Mouse (Mus musculus) heart, postnatal 0 days (tissue): ENCODE measurements around the gene Rps5. TPM values are rescaled to one million over a fixed set of nuclear protein-coding genes. Genes with fewer than 3 reads are reported as not detected.

ENCODE experiments used
- ATAC-seq: fragments of 200-750 bp; cut with Nextera tagmentation; 2 replicates; pipeline ENCODE4 v1.8.0; 2017; ENCODE audit warnings: low read depth, moderate number of reproducible peaks, moderate library complexity; ENCODE audit not compliant: insufficient read depth
- DNase-seq: peaks from one replicate; pipeline ENCODE4 v3.0.0-alpha.2; 2016; ENCODE audit warnings: low spot score
- H3K27ac ChIP-seq: fragments of 300-500 bp; sonication (generic); 2 replicates; pipeline ENCODE4 v1.5.1; 2014; ENCODE audit warnings: low read depth, mild to moderate bottlenecking
- H3K27me3 ChIP-seq: fragments of 300-500 bp; sonication (generic); 2 replicates; pipeline ENCODE4 v1.6.1; 2014; ENCODE audit warnings: low read length, mixed read lengths; ENCODE audit not compliant: control insufficient read depth, insufficient read depth
- H3K36me3 ChIP-seq: fragments of 300-500 bp; sonication (generic); replicated peaks from 2 replicates; pipeline ENCODE4 v1.6.1; 2014; ENCODE audit warnings: low read length, mixed read lengths; ENCODE audit not compliant: control insufficient read depth, insufficient read depth
- H3K4me1 ChIP-seq: fragments of 300-500 bp; sonication (generic); 2 replicates; pipeline ENCODE4 v1.6.1; 2014; ENCODE audit warnings: antibody characterized with exemption; ENCODE audit not compliant: control insufficient read depth, insufficient read depth
- H3K4me2 ChIP-seq: fragments of 300-500 bp; sonication (generic); 2 replicates; pipeline ENCODE4 v1.6.1; 2014; ENCODE audit warnings: low read depth, mild to moderate bottlenecking, low read length, moderate library complexity
- H3K4me3 ChIP-seq: fragments of 300-500 bp; sonication (generic); 2 replicates; pipeline ENCODE4 v1.5.1; 2014; ENCODE audit warnings: low read depth, low read length
- H3K9ac ChIP-seq: fragments of 300-500 bp; sonication (generic); replicated peaks from 2 replicates; pipeline ENCODE4 v1.6.1; 2014; ENCODE audit warnings: low read depth, low read length, mixed read lengths
- H3K9me3 ChIP-seq: fragments of 300-500 bp; sonication (generic); replicated peaks from 2 replicates; pipeline ENCODE4 v1.6.1; 2016; ENCODE audit warnings: low read length; ENCODE audit not compliant: control insufficient read depth
- CTCF ChIP-seq: IDR thresholded peaks from 2 replicates; pipeline ENCODE4 v1.5.1; 2016; ENCODE audit warnings: antibody characterized with exemption, control low read depth, low read depth
- EP300 ChIP-seq: IDR thresholded peaks from 2 replicates; pipeline ENCODE4 v1.6.1; 2016; ENCODE audit warnings: antibody characterized with exemption, low read depth
- WGBS: fragments of 180-500 bp; shearing (Covaris S2); extraction: QIAGEN DNeasy Blood & Tissue Kit; methylation state at CpG from one replicate; pipeline ENCODE4 v1.1.7; 2014; 5-methylcytosine and 5-hydroxymethylcytosine counted together
- polyA plus RNA-seq: library from polyadenylated mRNA; unstranded; fragments of >200 nt; fragmentation: Nextera tagmentation; extraction: Ambion mirVana; gene quantifications from 2 replicates; pipeline ENCODE4 v1.2.1, GENCODE M21; 2015
- total RNA-seq: library from RNA; depleted of rRNA; stranded (reverse); fragments of >200 nt; gene quantifications from 2 replicates; pipeline ENCODE4 v1.2.3, GENCODE M21; 2014; ENCODE audit warnings: low replicate concordance

Rps5 gene
- total and polyA plus RNA-seq, 2 experiments from 2014 or later: 431 to 1,775 TPM

DNA sequence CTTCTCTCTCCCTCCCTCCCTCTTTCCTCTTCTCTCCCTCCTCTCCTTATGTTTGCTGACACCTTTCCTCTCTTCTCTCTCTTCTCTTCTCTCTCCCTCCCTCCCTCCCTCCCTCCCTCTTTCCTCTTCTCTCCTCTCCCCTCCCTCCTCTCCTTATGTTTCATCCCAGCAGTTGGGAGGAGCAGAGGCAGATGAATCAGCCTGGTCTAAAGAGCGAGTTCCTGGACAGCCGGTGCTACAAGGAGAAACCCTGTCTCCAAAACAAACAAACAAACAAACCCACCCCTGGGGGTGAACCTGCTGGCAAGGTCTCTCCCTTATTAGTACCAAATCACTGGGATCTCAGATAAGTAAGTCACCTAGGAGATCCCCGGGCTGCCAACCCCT, 779 bp upstream of the Rps5 start:
- no peaks in the 10 kb centered on the region for H3K27me3 ChIP-seq
- H3K9me3 ChIP-seq: no peaks in the 10 kb centered on the region
- H3K4me2 ChIP-seq: peak overlapping the region; percentile 79
- peaks cover 33% of the 10 kb centered on the region for H3K36me3 ChIP-seq
- ATAC-seq (no peak), DNase-seq (peak; percentile 38)
- WGBS: 1% methylated on average over 3 of the region's 3 CpGs
- peak overlapping the region; percentile 93 for H3K27ac ChIP-seq
- H3K4me3 ChIP-seq: peak overlapping the region; percentile 79
- TF ChIP-seq EP300: no peak
- no peak for TF ChIP-seq CTCF
- peak overlapping the region; percentile 71 for H3K9ac ChIP-seq
- peaks cover 8% of the 10 kb centered on the region for H3K4me1 ChIP-seq

DNA sequence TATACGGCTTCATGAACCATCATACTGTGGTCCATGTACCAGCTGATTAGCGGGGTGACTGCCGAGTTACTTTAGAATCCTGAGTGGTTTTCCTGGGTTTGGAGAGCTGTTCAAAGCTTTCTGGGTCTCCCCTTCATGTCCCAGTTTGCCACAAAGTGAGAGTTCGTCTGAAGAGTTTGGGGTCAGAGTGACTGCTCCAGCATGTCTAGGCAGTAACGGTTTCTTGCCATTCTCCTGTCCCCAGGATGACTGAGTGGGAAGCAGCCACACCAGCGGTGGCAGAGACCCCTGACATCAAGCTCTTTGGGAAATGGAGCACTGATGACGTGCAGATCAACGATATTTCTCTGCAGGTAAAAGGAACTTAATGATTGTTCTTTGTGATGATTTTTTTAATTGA, 639 bp downstream of the Rps5 start:
- Histone ChIP-seq H3K27me3 (no peaks in the 10 kb centered on the region), H3K4me1 (peaks cover 11% of the 10 kb centered on the region), H3K4me3 (peak overlapping the region; percentile 79), H3K36me3 (peaks cover 44% of the 10 kb centered on the region), H3K9me3 (no peaks in the 10 kb centered on the region), H3K9ac (peak overlapping the region; percentile 81), H3K27ac (0 out of 2 replicates have a peak overlapping the region, but pooled peaks have one; percentile 39), H3K4me2 (peak overlapping the region; percentile 90)
- TF ChIP-seq CTCF (no peak), EP300 (no peak)
- WGBS: 2% methylated on average over 8 of the region's 8 CpGs
- ATAC-seq (no peak), DNase-seq (no peak)

DNA sequence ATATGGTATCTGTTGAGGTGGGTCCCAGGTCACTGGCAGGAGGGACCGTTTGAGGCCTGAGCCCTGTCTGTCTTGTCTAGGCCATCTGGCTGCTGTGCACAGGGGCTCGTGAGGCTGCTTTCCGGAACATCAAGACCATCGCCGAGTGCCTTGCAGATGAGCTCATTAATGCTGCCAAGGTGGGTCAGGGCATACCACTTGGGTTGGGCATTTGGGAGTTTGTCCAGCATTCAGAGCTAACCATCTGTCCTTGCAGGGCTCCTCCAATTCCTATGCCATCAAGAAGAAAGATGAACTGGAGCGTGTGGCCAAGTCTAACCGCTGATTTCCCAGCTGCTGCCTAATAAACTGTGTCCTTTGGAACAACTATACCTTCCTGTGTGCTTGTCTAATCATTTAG, 4.2 kb downstream of the Rps5 start:
- H3K36me3 ChIP-seq: peaks cover 44% of the 10 kb centered on the region
- TF ChIP-seq EP300 (no peak), CTCF (no peak)
- no peak overlapping the region for H3K4me3 ChIP-seq
- H3K27ac ChIP-seq: no peak overlapping the region
- no peak overlapping the region for H3K4me2 ChIP-seq
- peaks cover 16% of the 10 kb centered on the region for H3K4me1 ChIP-seq
- DNase-seq: no peak
- 81% methylated on average over 7 of the region's 7 CpGs for WGBS
- H3K27me3 ChIP-seq: no peaks in the 10 kb centered on the region
- H3K9ac ChIP-seq: no peak overlapping the region
- no peaks in the 10 kb centered on the region for H3K9me3 ChIP-seq
- no peak for ATAC-seq

DNA sequence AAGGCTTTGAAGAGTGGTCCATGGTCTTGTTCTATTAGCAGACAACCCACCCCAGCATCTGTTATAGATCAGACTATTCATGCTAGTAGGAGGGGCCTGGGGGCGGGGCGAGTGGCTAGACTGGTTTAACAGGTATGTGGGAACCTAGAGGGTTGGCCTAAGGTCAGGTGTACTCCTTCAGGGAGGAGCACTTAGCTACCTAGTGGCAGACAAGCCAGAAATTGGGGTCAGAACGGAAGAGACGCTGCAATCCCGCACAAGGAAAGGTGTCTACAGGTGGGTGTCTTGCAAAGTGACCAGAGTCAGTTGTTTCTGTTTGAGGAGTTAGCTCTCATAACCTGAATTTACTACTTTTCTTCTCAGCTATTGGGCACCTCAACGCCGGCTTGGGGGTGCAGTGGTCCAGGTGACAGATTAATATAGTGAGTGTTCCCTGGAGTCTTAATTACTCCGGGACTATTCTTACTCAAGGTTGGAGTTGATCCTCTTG, 5.1 kb downstream of the Rps5 start, which contains the start of gene Rnf225:
Gene Rnf225, plus strand, starts transcription at position 226 of the 490 bp plus-strand sequence.
- no peak for ATAC-seq
- Histone ChIP-seq H3K27me3 (no peaks in the 10 kb centered on the region), H3K4me1 (peaks cover 16% of the 10 kb centered on the region), H3K4me2 (peak within 1 kb of the TSS; percentile 73), H3K36me3 (peaks cover 44% of the 10 kb centered on the region), H3K27ac (no peak within 1 kb of the TSS), H3K9me3 (no peaks in the 10 kb centered on the region), H3K9ac (peak within 1 kb of the TSS; percentile 37; the same call in 1 of the 2 replicates), H3K4me3 (peak within 1 kb of the TSS; percentile 39)
- WGBS: 43% methylated on average over 8 of the region's 8 CpGs
- DNase-seq: no peak
- TF ChIP-seq EP300 (no peak), CTCF (no peak)

DNA sequence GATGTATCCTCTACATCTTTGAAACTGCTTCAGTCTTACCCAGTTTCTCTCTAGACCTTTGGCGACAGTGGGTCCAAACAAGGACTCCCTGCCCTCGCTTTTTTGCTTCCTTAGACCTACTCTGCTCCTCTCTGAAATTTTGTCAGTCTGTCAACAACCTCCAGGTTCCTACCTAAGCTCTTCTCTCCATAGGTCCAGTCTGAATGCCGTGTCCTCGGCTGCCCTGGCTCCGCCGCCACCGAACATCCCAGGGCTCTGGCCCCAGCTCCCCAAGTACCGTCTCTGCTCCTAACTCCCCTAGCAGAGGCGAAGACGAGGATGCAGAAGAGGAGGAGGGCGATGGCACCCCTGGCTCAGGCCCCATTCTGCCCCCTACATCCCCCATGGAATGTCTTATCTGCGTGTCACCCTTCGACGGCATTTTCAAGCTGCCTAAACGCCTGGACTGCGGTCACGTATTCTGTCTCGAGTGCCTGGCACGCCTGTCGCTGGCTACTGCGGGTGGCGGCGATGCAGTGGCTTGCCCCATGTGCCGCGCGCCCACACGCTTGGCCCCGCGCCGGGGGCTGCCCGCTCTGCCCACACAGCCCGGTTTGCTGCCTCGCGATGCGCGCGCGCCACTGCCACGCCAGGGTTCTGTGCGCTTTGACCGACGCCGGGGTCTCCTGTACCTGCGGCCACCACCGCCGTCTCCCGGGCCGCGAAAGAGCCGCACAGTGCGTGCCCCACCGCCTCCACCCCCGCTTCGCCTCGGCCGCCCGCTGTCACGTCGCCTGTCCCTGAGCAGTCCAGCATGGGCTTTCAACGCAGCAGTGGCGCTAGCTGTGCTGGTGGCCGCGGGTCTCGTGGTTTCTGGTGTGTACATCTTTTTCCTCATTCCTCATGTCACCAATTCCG, 5.9 kb downstream of the Rps5 start:
- Histone ChIP-seq H3K4me1 (peaks cover 13% of the 10 kb centered on the region), H3K4me2 (peak overlapping the region; percentile 73), H3K4me3 (peak overlapping the region; percentile 39), H3K9me3 (no peaks in the 10 kb centered on the region), H3K27ac (no peak overlapping the region), H3K9ac (peak overlapping the region; percentile 37; the same call in 1 of the 2 replicates), H3K36me3 (peaks cover 44% of the 10 kb centered on the region), H3K27me3 (no peaks in the 10 kb centered on the region)
- peak; percentile 45 for ATAC-seq
- TF ChIP-seq CTCF (no peak), EP300 (no peak)
- DNase-seq: peak; percentile 17
- WGBS: 11% methylated on average over 63 of the region's 65 CpGs
